Mouse (Mus musculus) small intestine, adult 2 months (tissue): ENCODE measurements around the gene Dpf3. TPM values are rescaled to one million over a fixed set of nuclear protein-coding genes. Genes with fewer than 3 reads are reported as not detected.

Experiments
- H3K27ac ChIP-seq: fragments of 200-500 bp; 2 replicates; pipeline ENCODE4 v1.5.1; 2012; ENCODE audit warnings: low read depth, low read length, control low read depth, inconsistent platforms; ENCODE audit not compliant: insufficient read depth
- H3K27me3 ChIP-seq: fragments of 200-500 bp; 2 replicates; pipeline ENCODE4 v1.6.1; 2012; ENCODE audit warnings: mild to moderate bottlenecking, moderate library complexity, low read length, inconsistent platforms; ENCODE audit not compliant: control insufficient read depth, insufficient read depth
- H3K36me3 ChIP-seq: fragments of 200-500 bp; 2 replicates; pipeline ENCODE4 v1.6.1; 2012; ENCODE audit warnings: mild to moderate bottlenecking, low read length, control low read depth, inconsistent platforms; ENCODE audit not compliant: control insufficient read depth, insufficient read depth
- H3K4me1 ChIP-seq: fragments of 200-500 bp; 2 replicates; pipeline ENCODE4 v1.6.1; 2012; ENCODE audit warnings: low read length, inconsistent platforms, mixed read lengths; ENCODE audit not compliant: control insufficient read depth, insufficient read depth, insufficient read length
- H3K4me3 ChIP-seq: fragments of 200-500 bp; 2 replicates; pipeline ENCODE4 v1.5.1; 2012; ENCODE audit warnings: low read depth, mild to moderate bottlenecking, control low read depth, inconsistent platforms, low read length, moderate library complexity
- CTCF ChIP-seq: fragments of 200-500 bp; IDR thresholded peaks from 2 replicates; pipeline ENCODE4 v1.5.1; 2012; ENCODE audit warnings: low read depth, mild to moderate bottlenecking, control low read depth, inconsistent platforms, low read length, moderate library complexity, mixed read lengths; ENCODE audit not compliant: insufficient replicate concordance, insufficient read length; ENCODE audit errors: extremely low read depth
- POLR2A ChIP-seq: fragments of 200-500 bp; IDR thresholded peaks from 2 replicates; pipeline ENCODE4 v1.6.1; 2012; ENCODE audit warnings: low read depth, mild to moderate bottlenecking, control low read depth, inconsistent platforms, low read length, moderate library complexity
- WGBS: fragments of 180-500 bp; shearing (Covaris S2); methylation state at CpG from one replicate; pipeline ENCODE4 v1.1.7; 2018; 5-methylcytosine and 5-hydroxymethylcytosine counted together
- polyA plus RNA-seq: library from polyadenylated mRNA; depleted of rRNA; stranded (reverse); fragments of >200 nt; gene quantifications from 2 replicates; pipeline ENCODE4 v1.2.3, GENCODE M21; 2012; rRNA removed

Gene Dpf3
- polyA plus RNA-seq, 1 experiment: 10.0 TPM

DNA sequence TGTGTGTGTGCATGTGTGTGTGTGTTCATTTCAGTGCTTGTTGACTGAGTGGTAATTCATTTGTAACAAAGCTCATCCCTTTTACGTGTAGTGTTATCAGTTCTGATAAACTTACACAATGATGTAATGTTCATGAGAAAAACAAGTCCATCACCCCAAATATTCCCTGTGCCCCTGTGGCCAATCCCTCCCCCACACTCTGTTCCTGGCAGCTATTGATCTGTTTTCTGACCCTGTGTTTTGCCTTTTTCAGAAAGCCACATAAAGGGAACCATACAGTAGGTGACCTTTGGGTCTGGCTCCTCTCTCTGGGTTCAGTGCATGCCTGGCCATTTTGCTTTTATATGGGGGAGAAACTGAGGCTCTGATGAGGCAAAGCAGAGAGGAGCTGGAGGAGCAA lies 322.5 kb downstream of the Dpf3 start:
- Histone ChIP-seq H3K36me3 (no peaks in the 10 kb centered on the region), H3K4me3 (no peak overlapping the region), H3K27ac (no peak overlapping the region), H3K27me3 (no peaks in the 10 kb centered on the region), H3K4me1 (no peaks in the 10 kb centered on the region)
- WGBS: 20% methylated on average over 1 of the region's 1 CpGs
- TF ChIP-seq CTCF (no peak), POLR2A (no peak)

Other genes starting within 250 kb of the Dpf3 start
- gene Dcaf4, start 32.8 kb upstream of the Dpf3 start, polyA plus RNA-seq: 4.7 and 9.3 TPM in 2 replicates
- gene Zfyve1, start 109.5 kb upstream of the Dpf3 start, polyA plus RNA-seq: 24.0 and 54.4 TPM in 2 replicates
- gene Rbm25, start 143.5 kb upstream of the Dpf3 start, polyA plus RNA-seq: 3.3 and 12.0 TPM in 2 replicates
- 16.6 and 35.2 TPM in 2 replicates for gene Psen1, start 200.4 kb upstream of the Dpf3 start, polyA plus RNA-seq